Mouse (Mus musculus): ENCODE results near the gene Hcrt. TPM values are rescaled to one million over a fixed set of nuclear protein-coding genes. Genes with fewer than 3 reads are reported as not detected.

The Hcrt gene
- total RNA-seq, 1 experiment from 2014 or later: not detected

DNA sequence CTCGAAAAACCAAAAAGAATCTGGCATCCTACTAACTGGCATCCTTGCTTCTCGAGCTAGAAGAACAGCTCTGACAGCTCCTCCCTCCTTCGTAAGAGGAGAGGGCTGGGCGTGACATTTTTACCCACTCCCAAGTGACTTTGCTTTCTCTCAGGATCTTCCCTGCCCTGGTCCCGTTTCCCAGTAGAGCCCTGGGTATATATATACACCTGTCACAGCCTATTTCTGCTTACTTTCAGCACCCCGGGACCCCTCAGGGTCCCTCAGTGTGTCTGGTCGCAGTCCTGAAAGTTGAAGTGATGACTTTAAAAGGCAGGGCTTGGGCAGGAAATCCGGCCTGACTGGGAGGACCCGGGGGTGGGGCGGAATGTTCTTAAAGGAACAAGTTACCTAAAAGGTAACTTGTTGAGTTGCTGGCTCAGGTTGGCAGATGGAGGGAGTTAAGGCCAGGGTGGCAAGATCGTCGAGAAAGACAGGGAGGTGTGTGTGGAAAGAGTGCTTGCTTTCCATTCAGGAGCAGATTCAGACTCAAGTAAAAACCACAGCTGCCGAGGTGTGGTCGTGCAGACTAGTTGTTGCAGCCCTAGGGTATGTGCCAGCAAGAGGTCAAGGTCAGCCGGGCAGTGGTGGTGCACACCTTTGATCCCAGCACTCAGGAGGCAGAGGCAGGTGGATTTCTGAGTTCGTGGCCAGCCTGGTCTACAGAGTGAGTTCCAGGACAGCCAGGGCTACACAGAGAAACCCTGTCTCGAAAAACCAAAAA, 8.1 kb upstream of the Hcrt start, which contains the start of gene Ghdc:
TSS of gene Ghdc (minus strand) at position 312 of the 763 bp plus-strand sequence.
- peak; percentile 87 for ATAC-seq (replicated peaks; ENCODE audit: low read depth, poor library complexity, severe bottlenecking)

DNA sequence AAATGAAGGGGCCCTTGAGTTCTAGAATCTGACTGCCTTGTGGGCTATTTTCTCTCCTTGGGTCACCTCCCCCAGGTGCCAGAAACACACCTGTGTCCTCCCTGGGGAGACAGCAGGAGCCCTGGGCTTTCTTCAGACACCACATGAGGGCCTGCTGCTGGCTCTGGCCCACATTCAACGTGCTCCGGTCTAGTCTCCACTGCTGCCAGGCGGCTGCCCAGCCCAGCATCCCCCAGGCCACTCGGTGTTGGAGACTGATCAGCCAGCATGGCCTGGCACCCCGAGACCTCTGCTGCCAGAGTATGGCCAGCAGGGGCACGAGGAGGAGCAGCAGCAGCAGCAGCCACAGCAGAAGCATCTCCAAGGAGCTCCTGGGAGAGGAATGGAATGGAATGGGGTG, 7.2 kb upstream of the Hcrt start:
- no peak for ATAC-seq (replicated peaks; ENCODE audit: low read depth, poor library complexity, severe bottlenecking)

DNA sequence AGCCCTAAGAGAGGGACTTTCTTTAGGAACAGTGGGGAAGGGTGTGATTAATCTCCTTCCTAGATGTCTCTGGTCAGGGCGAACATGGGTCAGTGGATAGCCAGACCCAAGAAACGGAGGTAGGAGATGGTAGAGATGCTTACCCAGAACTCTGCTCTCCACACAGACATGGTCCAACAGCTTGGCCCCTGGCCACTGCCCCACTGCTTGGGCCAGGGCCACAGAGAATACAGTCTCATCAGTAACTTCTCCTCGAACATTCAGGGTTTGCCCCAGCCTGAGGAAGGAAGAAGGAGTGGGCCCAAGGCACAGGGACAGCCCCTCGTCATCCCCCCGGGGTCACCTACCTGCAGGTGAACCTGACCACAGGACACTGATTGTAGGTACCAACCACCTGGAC, 5.1 kb upstream of the Hcrt start:
- ATAC-seq (replicated peaks; ENCODE audit: low read depth, poor library complexity, severe bottlenecking): no peak

DNA sequence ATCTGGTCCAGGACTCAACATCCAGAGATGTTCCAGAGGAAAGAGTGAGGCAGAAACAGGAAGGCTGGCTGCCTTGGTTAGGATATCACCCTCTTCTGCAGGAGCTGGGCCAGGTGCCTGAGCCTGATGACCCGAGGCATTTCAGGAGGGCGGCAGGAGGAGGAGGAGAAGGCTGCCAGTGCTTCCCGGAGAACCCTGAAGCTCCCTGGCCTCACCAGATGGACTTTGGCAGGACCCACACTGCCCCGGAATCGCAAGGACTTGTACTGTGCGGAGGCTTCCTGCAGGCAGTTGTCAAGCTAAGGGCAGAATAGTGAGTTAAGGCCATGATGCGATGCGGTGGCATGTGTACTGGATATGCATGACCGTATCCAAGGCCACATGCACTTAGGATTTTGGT, 4.0 kb upstream of the Hcrt start:
- ATAC-seq (replicated peaks; ENCODE audit: low read depth, poor library complexity, severe bottlenecking): no peak

GRCm38 (mm10) chr11:100761547-100762045, 1.1 kb downstream of the Hcrt start:
- ATAC-seq (replicated peaks; ENCODE audit: low read depth, poor library complexity, severe bottlenecking): peak; percentile 79

DNA sequence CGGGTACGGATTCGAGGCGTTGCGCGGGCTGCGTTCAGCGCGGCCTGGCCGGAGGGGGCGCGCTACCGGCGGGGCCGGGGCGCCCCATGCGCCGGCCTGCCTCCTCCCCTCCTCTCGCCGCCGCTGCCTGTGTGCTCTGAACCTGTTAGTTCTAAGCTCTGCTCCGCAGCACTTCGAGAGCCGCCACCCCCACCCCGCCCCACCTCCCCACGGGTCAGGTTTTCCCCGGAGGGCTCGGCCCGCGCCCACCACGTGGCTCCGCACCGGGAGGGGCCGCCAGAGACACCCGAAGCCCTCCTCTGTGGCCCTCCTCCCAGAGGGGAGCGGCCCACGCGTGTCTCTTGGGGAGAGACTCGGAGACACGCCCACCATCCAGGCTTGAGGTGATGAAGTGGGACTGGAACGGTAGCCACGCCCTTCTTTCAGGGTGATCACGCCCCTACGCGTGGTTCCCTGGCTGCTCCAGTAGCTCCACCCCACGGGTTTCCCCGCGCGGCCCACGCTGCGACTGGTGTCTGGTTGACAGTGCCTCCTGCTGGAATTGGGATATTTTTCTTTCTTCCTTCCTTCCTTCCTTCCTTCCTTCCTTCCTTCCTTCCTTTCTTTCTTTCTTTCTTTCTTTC, 3.0 kb downstream of the Hcrt start, which contains the start of gene Kcnh4:
TSS of gene Kcnh4 (minus strand) at position 332 of the 623 bp plus-strand sequence.
- ATAC-seq (replicated peaks; ENCODE audit: low read depth, poor library complexity, severe bottlenecking): peak; percentile 48

GRCm38 (mm10) chr11:100758707-100759610, 3.8 kb downstream of the Hcrt start:
- ATAC-seq (replicated peaks; ENCODE audit: low read depth, poor library complexity, severe bottlenecking): peak; percentile 19

DNA sequence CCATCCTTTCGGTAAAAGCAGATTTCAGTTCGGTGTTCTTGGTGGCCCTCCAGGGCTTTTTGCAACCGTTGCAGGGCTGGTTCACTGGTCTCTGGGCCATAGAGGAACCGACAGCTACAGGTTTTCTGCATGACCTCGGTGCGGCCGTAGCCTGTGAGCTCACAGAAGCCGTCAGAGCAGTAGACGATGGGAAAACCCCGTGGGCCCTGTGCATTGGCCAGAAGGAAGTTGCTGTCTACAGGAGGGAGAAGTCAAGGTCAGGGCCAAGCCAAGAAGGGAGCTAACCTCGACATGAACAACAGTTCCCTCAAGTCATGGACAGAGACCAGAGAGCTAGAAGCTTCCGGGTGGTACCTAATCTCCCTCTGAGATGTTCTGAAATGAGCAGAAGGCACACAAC, 5.2 kb downstream of the Hcrt start:
- no peak for ATAC-seq (replicated peaks; ENCODE audit: low read depth, poor library complexity, severe bottlenecking)

DNA sequence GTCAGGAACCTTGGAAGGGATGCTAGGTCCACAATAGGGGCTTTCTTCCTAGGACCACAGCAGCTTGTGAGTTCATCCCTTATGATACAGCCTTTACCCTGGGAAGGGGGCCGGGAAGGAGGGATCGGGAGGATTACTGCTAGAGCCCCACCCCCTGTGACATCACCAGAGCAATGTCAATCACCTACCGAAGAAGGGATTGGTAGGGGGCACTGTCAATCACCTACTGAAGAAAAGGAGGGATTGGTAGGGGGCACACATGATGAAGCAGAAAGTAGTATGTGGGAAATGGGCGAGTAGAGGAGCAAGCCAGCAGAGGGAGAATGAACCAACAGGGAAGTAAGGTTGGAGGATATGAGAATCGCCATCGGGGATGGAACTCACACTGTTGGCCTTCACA, 6.3 kb downstream of the Hcrt start:
- ATAC-seq (replicated peaks; ENCODE audit: low read depth, poor library complexity, severe bottlenecking): no peak

GRCm38 (mm10) chr11:100754693-100755057, 8.1 kb downstream of the Hcrt start:
- ATAC-seq (replicated peaks; ENCODE audit: low read depth, poor library complexity, severe bottlenecking): no peak

DNA sequence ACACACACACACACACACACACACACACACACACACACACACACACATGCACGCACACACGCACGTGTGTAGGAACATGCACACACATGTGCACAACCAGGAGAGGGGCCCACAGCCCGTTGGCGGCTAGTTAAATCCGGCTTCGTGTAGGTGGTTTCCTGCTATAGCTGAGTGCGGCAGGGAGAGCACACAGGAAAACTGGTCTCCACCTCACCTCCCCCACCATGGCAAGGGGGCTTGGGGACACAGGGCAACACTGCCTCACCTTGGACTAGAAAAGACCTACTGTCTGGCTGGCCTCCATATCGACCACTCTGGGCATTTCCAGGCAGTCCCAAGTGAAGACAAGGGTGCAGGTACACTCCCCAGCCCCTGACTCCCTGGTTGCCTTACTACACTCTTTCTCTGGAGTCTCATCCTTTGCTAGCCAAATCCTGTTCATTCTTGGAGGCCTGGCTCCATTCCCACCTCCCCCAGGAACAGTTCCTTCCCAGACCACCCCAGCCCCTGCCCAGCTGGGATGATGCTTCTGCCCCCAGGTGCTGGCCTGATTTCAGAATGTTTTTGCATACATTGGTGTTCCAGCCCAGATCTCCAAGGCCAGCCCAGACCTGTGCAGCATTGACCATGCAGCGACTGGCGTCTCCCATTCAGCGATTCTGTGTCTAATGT, 8.6 kb downstream of the Hcrt start:
- no peak for ATAC-seq (replicated peaks; ENCODE audit: low read depth, poor library complexity, severe bottlenecking)

- no peak for ATAC-seq (replicated peaks; ENCODE audit: low read depth, poor library complexity, severe bottlenecking)
Measured at GRCm38 (mm10) chr11:100752294-100752693, 10.4 kb downstream of the Hcrt start.

- no peak for ATAC-seq (replicated peaks; ENCODE audit: low read depth, poor library complexity, severe bottlenecking)
Measured at GRCm38 (mm10) chr11:100750127-100750526, 12.6 kb downstream of the Hcrt start.

- no peak for ATAC-seq (replicated peaks; ENCODE audit: low read depth, poor library complexity, severe bottlenecking)
Measured at GRCm38 (mm10) chr11:100749469-100749868, 13.3 kb downstream of the Hcrt start.

GRCm38 (mm10) chr11:100748620-100749019, 14.1 kb downstream of the Hcrt start:
- 0 out of 2 replicates have a peak, but pooled peaks have one; percentile 24 for ATAC-seq (replicated peaks; ENCODE audit: low read depth, poor library complexity, severe bottlenecking)

GRCm38 (mm10) chr11:100747114-100747513, 15.6 kb downstream of the Hcrt start:
- no peak for ATAC-seq (replicated peaks; ENCODE audit: low read depth, poor library complexity, severe bottlenecking)

GRCm38 (mm10) chr11:100746546-100746945, 16.2 kb downstream of the Hcrt start:
- no peak for ATAC-seq (replicated peaks; ENCODE audit: low read depth, poor library complexity, severe bottlenecking)

DNA sequence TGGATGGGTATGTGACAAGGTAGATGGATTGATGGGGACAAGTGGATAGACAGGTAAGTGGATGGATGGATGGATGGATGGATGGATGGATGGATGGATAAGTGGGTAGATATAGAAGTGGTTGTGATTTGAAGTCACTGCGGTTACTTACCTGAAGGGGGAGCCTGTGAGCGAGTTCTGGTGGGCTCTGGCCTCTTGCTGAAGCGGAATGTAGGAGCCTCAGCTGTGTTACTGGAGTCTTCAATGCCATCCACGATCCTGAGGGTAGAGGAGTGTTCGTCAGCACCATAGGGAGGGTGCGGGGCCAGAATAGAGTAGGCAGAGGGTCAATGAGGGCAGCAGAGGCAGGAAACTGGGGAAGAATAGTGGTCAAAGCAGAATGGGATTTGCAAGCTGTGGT, 17.6 kb downstream of the Hcrt start:
- peak; percentile 86 for ATAC-seq (replicated peaks; ENCODE audit: low read depth, poor library complexity, severe bottlenecking)

DNA sequence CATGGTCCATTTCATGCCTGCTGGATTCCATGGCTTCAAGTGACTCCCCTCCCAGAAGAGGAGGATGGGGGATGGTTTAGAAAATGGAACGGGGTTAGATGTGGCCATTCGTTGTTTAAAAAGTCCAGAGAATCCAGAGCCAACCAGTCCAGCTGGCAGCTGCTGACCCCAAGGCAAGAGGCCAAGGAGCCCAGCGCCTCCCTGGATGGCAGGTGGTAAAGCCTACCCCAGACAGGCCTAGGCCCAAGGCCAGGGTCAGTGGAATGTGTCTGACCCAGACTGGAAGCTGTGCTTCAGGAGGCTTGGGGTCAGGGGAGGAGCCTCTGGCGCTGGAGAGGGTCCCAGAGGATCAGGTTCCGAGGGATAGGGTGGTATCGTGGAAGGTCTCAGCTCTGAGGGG, 21.4 kb downstream of the Hcrt start:
- ATAC-seq (replicated peaks; ENCODE audit: low read depth, poor library complexity, severe bottlenecking): no peak

GRCm38 (mm10) chr11:100738749-100739148, 24.0 kb downstream of the Hcrt start:
- no peak for ATAC-seq (replicated peaks; ENCODE audit: low read depth, poor library complexity, severe bottlenecking)

All from common myeloid progenitor, adult 5-6 weeks (primary cell).